Mouse (Mus musculus) cerebellum, postnatal 4 days (tissue): ENCODE measurements around the gene H2-D1.
"Not testable (repeated sequence)": the region's sequence is repeated elsewhere in the genome, so short reads cannot be mapped to it uniquely, and the experiment has no call there.

Experiments used
- DNase-seq, 2 experiments: peaks; one replicate each; pipeline ENCODE4 v3.0.0; 2022; ENCODE audit warnings: low spot score in 2 of 2, mixed read lengths in 1 of 2

Gene H2-D1

DNA sequence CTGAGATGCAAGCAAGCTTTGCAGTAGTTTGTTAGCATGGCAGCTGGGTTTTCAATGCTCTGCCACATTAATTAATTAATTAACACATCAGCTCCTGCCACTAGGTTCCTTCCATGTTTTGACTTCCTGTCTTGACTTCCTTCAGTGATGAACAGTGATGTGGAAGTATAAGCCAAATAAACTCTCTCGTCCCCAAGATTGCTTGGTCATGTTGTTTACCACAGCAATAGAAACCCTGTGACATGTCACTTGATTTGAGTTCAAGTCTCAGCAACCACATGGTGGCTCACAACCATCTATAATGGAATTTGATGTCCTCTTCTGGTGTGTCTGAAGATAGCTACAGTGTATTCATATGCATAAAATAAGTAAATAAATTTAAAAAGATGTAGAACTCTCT is 5.2 kb upstream of the H2-D1 start:
- no peak for DNase-seq

DNA sequence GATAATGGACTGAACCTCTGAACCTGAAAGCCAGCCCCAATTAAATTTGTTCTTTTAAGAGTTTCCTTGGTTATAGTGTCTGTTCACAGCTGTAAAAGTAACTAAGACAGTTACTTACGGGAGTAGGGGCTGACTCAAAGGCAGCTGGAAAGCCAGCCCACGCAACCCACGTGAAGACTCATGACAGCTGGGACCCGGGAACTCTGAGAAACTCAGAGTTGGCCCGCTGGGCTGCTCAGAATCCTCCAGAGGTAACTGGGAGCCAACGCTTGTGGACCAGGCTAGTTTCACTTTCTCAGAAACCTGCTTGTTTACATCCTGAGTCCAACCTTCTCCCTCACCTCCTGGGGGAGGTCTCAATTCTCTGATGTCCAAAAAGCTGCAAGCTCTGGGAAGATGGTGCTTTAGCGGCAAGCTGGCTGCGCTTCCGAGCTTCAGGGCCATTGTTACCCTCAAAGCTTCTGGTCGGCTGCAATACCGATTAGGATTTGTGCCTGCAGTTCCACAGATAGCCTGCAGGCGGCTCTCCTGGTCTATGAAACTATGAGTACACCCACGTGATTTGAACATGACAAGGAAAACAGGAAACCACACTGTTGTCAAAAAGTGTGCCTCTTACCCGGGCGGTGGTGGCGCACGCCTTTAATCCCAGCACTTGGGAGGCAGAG is 4.6 kb upstream of the H2-D1 start:
- DNase-seq = peak; percentile 87 to 96

DNA sequence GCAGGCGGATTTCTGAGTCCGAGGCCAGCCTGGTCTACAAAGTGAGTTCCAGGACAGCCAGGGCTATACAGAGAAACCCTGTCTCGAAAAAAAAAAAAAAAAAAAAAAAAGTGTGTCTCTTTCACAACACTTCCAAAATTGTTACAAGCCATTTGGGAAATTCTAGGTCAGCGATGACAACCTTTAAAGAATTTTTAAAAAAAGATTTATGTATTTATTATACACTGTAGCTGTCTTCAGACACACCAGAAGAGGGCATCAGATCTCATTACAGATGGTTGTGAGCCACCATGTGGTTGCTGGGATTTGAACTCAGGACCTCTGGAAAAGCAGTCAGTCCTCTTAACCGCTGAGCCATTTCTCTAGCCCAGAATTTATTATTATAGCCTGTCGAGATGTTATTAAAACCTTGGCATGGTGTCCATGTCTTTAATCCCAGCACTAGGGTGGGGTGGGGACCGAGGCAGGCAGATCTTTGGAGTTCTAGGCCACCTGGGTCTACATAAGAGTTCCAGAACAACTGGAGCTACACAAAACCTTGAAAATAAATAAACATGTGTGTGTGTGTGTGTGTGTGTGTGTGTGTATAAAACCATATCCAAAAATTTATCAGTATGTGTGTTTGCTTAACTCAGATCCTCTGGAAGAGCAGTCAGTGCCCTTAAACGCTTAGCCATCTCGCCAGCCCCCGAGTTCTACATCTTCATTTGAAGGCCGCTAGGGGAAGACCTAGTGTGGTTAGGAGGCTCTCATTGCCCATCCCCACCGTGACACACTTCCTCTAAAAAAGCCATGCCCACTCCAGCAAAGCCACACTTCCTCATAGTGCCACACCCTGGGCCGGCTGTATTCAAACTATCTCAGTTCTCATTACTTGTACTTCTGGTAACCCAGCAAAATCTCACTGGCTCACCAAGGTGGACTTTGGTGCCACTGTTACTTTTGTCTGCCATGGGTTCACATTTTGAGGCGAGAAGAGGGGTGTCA is 3.7 kb upstream of the H2-D1 start:
- DNase-seq = no peak

DNA sequence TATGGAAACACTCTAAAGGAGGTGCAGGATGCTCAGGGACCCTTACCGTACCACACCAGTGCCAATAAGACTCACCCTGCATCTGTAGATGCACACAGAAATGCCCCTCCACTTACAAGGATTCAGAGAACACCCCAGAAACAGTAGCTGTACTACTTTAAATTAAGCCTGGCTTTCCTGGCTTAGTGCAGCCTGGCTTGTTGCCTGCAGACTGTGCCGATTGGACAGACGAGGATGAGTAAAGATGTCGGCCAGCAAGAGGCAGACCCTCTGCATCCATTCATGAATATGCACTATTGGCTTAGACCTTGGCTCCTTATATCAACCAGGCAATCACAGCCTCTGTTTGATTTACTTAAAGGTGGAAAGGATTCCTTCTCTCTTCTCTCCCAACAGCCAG is 2.9 kb upstream of the H2-D1 start:
- DNase-seq = no peak

DNA sequence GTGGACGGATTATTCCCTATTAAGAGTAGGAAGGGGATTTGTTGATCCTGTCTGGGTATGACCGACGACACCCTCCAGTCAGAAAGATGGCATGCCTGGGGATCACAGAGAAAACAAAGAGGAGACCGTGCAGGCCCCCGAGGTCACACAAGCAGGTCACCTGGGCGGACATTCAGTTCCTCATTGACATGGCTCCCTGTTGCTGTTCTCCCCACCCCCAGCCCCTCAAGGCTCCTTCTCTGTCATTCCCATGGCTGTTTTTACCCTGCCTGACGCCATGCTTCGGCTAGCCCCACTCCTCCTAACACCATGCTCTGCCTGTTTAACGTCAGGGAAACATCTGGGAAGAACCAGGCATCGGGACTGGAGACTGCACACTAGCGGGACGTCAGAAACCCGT is 879 bp upstream of the H2-D1 start:
- DNase-seq = no peak

DNA sequence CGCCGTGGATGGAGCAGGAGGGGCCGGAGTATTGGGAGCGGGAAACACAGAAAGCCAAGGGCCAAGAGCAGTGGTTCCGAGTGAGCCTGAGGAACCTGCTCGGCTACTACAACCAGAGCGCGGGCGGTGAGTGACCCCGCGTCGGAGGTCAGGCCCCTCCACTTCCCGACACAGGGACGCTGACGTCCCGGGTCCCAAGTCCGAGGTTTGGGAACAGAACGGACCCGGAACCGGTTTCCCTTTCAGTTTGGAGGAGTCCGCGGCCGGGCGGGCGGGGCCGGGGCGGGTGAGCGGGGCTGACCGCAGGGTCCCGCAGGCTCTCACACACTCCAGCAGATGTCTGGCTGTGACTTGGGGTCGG is 973 bp downstream of the H2-D1 start:
- DNase-seq = no peak

DNA sequence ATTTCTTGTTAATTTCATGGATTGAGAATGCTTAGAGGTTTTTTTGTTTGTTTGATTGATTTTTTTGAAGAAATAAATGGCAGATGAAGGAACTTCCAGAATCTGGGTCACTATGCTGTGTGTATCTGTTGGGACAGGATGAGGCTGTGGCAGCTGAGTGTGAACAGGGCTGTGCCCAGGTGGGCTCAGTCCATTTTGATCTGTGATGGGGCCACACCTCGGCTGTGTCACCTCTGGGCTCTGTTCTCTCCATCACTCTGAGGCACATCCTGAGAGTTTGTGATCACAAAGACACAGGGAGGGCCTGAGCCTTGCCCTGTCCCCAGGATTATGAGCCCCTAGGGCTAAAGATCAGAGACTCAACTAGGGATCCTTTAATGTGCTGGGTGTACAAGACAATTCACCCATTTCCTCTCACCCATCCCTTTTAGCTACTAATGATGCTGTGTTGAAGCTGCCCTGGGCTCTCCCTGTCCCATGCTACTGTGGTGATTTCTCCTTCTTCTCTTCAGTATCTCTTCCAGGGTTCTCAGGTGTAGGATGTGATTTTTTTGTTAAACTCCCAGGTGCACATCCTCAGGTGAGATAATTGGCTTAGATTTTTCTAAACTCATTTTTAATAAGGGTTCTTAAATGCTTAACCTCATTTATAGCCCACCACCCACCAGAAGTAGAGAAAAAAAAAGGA is 5.0 kb downstream of the H2-D1 start:
- no peak for DNase-seq

DNA sequence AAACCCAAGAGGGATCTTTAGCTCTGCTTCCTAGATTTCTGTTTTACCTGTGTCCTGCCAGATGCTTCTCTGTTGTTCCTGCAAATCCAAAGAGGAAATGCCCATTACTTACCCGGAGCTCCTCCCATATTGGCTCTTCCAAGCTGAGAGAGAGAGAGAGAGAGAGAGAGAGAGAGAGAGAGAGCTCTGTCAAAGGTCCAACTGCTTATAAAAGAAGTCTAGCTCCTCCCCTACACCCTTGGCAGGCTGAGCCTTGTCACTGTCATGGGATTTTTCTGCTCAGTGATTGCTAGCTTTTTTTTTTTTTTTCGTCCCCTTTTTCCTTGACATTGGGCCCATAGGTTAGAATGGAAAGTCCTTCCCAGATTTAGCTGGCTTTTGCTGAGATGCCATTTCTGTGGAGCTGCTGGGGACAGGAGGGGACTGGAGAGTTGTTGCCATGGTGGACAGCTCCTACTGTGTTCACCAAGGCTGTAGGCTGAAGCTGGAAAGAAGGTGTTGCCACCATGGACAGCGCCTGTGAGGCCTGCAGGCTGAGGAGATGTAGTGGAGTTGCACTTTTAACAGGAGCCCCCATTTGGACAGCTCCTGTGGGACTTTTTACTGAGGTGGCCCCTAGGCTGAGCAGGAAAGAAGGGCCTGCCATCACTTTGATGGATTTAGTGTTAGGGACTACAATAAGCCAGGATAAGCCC is 7.3 kb downstream of the H2-D1 start:
- DNase-seq = no peak

DNA sequence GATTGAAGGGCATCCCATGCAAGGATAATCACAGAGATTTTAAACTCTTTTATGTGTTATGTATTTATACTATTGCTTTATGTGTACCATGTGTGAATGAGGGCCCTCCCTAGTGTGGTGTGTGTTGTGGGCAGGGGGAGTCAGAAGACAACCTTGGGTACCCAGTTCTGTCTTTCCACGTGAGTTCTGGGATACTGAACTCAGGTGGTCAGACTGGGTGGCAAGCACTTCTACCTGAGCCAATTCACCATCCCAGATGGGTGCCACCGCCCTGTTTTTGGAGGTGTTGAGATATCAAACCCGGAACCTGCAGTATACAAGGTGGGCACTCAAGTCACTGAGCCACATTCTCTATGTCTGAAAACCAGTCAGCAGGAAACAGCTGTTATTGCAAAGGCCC is 9.7 kb downstream of the H2-D1 start:
- DNase-seq = no peak

DNA sequence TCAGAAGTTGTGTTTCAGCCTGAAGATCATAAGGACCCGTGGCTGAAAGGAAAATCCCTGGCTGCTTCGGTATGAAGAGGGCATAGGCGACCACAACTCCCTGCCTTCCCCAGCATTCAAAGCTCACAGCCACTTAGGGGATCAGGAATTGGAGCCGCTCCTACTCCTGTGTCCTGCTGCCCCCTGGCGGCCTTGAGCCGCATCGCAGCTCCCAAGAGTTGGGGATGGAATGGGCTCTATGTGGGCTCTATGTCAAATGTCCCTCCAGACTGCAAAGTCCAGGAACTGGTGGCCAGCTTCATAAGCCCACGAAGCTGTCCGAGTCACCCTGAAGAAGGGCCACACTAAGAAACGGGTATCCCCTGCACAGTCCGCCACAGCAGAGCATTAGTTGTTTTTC is 12.2 kb downstream of the H2-D1 start:
- DNase-seq = peak; percentile 92 to 95

DNA sequence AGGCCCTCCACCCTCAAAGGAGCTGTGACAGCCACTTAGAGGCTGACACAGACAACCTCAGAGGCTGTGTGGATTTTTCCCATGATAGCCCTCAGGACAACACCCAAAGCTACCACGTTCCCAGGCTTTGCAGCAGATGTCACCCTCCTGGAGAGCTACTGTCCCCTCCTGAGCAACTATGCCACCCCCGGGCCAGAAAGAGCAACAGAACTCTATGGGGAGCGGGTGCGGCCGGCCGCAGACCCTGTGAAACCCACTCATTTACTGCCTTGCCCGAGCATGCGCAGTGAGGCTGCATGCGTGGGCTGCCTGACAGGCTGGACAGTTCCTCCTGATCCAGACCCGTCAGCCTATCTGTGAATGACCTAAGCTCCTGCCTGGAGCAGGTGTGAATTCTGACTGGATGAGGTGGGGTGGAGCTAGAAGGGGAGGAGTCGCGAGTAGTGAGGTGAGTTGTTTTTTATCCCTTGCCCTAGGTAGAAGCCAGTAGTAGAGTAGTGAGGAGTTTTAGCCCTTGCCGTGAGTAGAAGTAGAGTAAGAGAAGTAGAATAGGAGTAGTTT is 13.9 kb downstream of the H2-D1 start:
- no peak for DNase-seq

DNA sequence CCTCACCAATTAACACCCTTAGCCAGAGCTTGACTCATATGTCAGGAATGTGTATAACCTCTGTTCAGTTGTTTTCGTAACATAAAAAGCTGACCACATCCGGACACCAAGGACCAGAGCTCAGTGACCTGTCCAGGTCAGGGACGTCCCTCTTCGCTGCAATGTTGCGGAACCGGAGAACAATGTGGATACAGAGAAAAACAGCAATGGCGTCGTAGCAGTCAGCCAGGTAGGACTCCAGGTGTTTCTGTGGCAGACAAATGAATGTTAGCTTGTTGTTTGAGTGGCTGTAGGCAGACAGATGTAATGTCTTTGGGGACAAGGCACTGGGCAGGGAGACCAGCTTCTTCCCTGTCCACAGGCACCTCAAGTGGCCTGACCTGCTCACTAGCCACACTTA is 15.5 kb downstream of the H2-D1 start:
- no peak for DNase-seq

DNA sequence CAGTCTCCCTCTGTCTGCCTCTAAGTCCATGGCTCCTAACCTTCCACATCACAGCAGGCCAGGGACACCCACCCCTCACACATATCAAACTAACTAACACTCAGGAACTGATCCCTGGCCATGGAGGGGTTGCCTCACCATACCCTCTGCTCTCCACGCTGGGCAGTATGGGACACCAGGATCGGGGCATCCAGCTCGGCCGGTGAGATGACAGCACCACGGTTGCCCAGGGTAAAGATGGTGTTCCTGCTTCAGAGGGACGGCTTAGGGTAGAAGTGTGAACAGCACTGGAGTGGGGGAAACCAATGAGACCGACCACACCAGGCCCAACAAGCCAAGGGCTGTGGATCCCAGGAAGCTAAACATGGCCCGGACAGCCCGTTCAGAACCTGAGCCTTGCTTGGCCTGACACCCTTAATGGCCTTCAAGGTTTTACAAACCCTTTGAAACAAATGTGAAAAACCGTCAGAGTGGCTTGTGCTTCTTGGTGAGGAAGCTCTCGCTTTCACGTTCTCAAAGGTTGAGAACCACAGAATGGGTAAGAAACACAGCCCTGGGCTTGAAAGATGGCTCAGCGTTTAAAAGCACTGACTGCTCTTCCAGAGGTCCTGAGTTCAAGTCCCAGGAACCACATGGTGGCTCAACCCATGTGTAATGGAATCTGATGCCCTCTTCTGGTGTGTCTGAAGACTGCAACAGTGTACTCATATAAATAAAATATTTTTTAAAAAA is 16.6 kb downstream of the H2-D1 start:
- no peak for DNase-seq

DNA sequence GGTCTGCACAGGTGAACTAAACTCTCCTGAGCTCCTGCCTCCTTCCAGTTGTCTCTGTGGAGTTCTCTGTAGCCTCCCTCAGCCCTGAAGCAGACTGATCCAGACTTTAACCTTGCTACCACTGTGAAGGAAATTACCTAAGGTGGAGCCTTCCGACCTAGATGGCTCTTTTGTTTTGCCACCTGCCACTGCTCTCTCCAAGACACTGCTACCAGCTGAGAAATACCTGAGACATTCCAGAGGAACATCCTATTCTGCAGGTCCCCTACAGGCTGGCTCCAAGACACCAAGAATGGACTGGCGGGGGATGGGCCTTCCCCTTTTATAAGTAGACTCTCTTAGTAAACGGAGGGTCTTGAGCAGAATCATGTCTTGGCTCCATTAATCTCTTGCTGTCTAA is 17.7 kb downstream of the H2-D1 start:
- DNase-seq = no peak

DNA sequence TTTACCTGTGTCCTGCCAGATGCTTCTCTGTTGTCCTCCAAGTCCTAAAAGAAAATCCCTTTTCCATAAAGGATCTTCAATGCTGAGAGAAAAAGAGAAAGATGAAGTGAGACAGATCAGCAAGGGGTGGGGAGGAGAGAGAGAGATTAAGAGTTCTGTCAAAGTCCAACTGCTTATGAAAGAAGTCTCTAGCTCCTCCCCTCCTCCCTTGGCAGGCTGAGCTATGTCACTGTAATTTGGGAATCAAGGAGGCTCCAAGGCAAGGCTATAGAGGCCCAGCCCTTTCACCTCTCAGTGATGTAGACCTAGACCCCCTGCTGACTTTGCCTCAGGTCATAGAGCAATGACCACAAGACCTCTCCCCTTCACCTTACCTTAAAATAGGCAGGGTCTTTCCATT is 22.9 kb downstream of the H2-D1 start:
- DNase-seq = no peak

DNA sequence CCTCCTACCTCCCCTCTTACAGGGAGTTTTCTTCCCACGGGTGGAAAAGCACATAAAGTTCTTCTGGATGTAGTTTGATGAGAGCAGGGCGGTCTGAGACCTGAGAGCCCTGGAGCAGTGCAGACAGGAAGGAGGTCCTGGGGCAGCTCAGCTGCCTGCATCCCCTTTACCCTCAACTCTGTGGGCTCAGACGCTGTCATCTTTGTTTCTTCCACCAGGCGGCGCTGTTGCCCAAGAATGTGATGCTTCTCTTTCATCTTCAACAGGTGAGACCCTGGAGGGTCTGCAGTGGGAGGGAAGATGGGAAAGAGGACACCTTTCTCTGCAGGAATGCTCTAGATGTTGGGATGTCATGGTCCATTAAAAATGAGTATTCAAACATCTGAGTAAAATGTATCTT is 33.3 kb downstream of the H2-D1 start:
- peak in 1 of 2 experiments; percentile 76 for DNase-seq

DNA sequence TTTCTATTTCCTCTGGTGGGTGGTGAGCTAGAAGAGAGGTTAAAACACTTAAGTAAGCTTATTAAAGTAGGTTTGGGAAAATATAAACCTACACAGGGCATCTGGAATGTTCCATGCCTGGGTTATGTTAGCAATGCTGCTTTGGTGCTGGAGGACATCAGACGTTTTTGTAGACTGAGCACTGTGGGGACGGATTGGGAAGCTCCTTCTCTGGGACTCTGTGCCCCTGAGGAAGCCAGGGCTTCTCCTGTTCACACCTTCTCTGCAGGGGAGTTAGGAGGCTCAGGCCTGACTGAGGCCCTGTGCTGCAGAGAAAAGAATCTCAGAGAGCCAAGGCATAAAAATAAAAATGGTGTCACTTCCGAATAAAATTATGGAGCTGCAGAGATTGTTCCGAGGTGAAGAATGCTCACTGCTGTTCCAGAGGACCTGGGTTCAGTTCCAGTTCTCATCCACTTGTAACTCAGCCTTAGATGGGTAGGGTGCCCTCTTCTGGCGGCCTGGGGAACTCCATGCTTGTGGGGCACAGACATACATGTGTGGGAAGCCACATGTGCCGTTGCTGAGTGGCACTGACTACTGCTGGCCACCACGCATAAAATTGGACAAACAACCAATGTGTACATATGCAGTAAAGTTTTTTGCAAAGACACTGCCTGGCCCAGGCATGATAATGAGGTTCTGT is 37.9 kb downstream of the H2-D1 start:
- not testable (repeated sequence) for DNase-seq

DNA sequence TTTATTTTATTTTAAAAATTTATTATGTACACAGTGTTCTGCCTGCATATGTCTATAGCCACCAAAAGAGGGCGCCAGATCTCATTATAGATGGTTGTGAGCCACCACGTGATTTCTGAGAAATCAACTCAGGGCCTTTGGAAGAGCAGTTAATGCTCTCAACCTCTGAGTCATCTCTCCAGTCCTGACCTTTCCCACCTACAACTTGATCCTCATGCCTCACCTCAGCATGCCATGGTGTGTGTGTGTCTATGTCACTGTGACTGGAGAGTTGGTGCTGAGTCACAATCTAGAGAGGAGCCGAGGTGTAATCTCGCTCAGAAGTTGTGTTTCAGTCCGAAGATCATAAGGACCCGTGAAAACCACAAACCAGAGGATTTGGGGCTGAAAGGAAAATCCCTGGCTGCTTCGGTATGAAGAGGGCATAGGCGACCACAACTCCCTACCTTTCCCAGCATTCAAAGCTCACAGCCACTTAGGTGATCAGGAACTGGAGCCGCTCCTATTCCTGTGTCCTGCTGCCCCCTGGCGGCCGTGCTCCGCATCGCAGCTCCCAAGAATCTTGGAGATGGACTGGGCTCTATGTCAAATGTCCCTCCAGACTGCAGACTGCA is 39.2 kb downstream of the H2-D1 start:
- peak; percentile 97 to 98 for DNase-seq

DNA sequence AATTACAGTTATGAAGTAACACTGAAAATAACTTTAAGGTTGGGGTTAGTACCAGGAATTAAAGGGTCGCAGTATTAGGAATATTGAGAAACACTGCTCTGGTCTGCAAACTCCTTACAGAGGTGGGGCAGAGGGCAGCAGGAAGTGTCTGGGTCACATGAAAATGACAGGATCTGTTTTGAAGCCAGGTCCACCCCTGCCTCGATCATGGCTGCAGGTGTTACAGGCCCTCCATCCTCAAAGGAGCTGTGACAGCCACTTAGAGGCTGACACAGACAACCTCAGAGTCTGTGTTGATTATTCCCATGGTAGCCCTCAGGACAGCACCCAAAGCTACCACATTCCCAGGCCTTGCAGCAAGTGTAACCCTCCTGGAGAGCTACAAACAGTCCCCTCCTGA is 40.7 kb downstream of the H2-D1 start:
- no peak for DNase-seq

DNA sequence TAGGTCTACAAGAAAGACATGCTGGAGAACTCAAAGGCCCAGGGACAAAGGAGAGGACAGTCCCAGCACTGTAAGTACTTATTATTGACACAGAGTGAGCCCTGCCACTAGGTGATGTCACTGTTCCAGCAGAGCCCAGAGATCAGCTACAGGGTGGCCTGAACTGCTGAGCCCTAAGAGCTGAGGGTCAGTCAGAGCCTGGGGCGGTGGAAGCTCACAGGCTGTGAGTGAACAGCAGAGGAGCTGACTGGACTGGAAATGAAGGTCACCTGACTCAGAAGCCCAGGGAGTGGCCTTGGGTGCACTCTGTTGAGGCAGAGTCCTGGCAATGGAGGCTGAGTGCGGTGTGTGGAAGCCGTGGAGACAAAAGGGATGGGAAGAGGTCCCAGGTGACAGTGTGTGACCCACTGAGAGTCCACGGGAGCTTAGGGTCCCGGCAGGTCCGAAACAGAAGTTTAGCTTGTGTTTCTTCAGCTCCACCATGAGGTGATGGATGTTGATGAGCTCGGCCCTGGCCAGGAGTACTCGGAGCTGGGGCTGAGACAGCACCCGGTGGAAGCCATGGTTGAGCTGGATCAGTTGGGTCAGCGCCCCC is 41.3 kb downstream of the H2-D1 start:
- DNase-seq = no peak
